Mouse (Mus musculus) stomach, embryonic 14.5 days (tissue): ENCODE measurements around the gene Ccin. TPM values are rescaled to one million over a fixed set of nuclear protein-coding genes. Genes with fewer than 3 reads are reported as not detected.

Experiments used
- ATAC-seq: fragments of 200-750 bp; cut with Nextera tagmentation; 2 replicates; pipeline ENCODE4 v1.8.0; 2017; ENCODE audit warnings: low read depth, moderate TSS enrichment; ENCODE audit not compliant: insufficient number of reproducible peaks, insufficient read depth, low FRiP score
- H3K27ac ChIP-seq: fragments of 300-500 bp; sonication (generic); 2 replicates; pipeline ENCODE4 v1.5.1; 2014; ENCODE audit warnings: mild to moderate bottlenecking, low read length, moderate library complexity, mixed read lengths
- H3K27me3 ChIP-seq: fragments of 300-500 bp; sonication (generic); 2 replicates; pipeline ENCODE4 v1.6.1; 2014; ENCODE audit warnings: low read length, control low read depth, mixed read lengths; ENCODE audit not compliant: control insufficient read depth, insufficient read depth
- H3K36me3 ChIP-seq: fragments of 300-500 bp; sonication (generic); 2 replicates; pipeline ENCODE4 v1.6.1; 2014; ENCODE audit warnings: mild to moderate bottlenecking, control low read depth, low read length, moderate library complexity, mixed read lengths; ENCODE audit not compliant: control insufficient read depth, insufficient read depth
- H3K4me1 ChIP-seq: fragments of 300-500 bp; sonication (generic); 2 replicates; pipeline ENCODE4 v1.6.1; 2014; ENCODE audit warnings: low read length, control low read depth, mixed read lengths; ENCODE audit not compliant: control insufficient read depth, insufficient read depth
- H3K4me2 ChIP-seq: fragments of 300-500 bp; sonication (generic); replicated peaks from 2 replicates; pipeline ENCODE4 v1.6.1; 2014; ENCODE audit warnings: low read depth, low read length, control low read depth
- H3K4me3 ChIP-seq: fragments of 300-500 bp; sonication (generic); 2 replicates; pipeline ENCODE4 v1.5.1; 2014; ENCODE audit warnings: low read depth, low read length, control low read depth
- H3K9ac ChIP-seq: fragments of 300-500 bp; sonication (generic); replicated peaks from 2 replicates; pipeline ENCODE4 v1.6.1; 2014; ENCODE audit warnings: low read depth, mild to moderate bottlenecking, control low read depth, low read length, moderate library complexity, mixed read lengths
- H3K9me3 ChIP-seq: fragments of 300-500 bp; sonication (generic); 2 replicates; pipeline ENCODE4 v1.6.1; 2016; ENCODE audit warnings: low read depth, low read length, control low read depth; ENCODE audit not compliant: control insufficient read depth
- WGBS: fragments of 180-500 bp; shearing (Covaris S2); extraction: QIAGEN DNeasy Blood & Tissue Kit; methylation state at CpG from one replicate; pipeline ENCODE4 v1.1.7; 2014; 5-methylcytosine and 5-hydroxymethylcytosine counted together
- polyA plus RNA-seq: library from polyadenylated mRNA; unstranded; fragments of >200 nt; fragmentation: Nextera tagmentation; extraction: Ambion mirVana; gene quantifications from 2 replicates; pipeline ENCODE4 v1.2.1, GENCODE M21; 2014

The Ccin gene
- polyA plus RNA-seq, 1 experiment from 2014 or later, result not detected

GRCm38 (mm10) chr4:43994342-43994741, 11.1 kb downstream of the Ccin start:
- H3K27me3 ChIP-seq, result no peaks in the 10 kb centered on the region
- H3K4me2 ChIP-seq, result no peak overlapping the region
- no peak overlapping the region for H3K9ac ChIP-seq
- no peaks in the 10 kb centered on the region for H3K9me3 ChIP-seq
- H3K27ac ChIP-seq, result no peak overlapping the region
- no peak for ATAC-seq
- H3K4me3 ChIP-seq, result no peak overlapping the region
- WGBS, result 43% methylated on average over 2 of the region's 2 CpGs
- no peaks in the 10 kb centered on the region for H3K4me1 ChIP-seq
- H3K36me3 ChIP-seq, result no peaks in the 10 kb centered on the region

GRCm38 (mm10) chr4:44003622-44004021, 20.3 kb downstream of the Ccin start:
- ATAC-seq, result no peak; the same call in 1 of the 2 replicates
- 54% methylated on average over 6 of the region's 6 CpGs for WGBS
- no peak overlapping the region for H3K9ac ChIP-seq
- no peaks in the 10 kb centered on the region for H3K36me3 ChIP-seq
- no peaks in the 10 kb centered on the region for H3K4me1 ChIP-seq
- H3K27ac ChIP-seq, result no peak overlapping the region
- no peak overlapping the region for H3K4me3 ChIP-seq
- H3K27me3 ChIP-seq, result no peaks in the 10 kb centered on the region
- no peak overlapping the region for H3K4me2 ChIP-seq
- H3K9me3 ChIP-seq, result no peaks in the 10 kb centered on the region

DNA sequence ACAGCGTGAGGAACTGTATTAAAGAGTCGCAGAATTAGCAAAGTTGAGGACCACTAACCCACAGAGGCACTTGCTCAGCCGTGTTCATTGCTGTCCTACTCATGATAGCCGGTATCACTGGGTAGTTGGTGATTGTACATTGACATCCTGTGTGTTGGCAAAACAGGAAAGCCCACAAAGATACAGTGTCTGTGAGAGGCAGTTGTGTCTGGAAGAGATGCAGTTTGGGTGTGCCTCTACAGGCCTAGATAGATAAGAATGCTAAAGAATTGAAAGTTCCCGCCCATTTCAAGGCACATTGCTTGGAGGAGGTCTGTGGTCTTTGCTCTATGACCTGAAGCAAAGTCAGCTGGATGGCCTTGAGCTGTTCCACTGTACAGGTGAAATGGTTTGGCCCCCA, 20.8 kb downstream of the Ccin start, which contains the start of gene Clta:
Clta (plus strand) TSS at position 327 of the 400 bp plus-strand sequence.
- Histone ChIP-seq H3K4me3 (no peak within 1 kb of the TSS), H3K4me2 (no peak within 1 kb of the TSS), H3K9ac (no peak within 1 kb of the TSS), H3K27ac (no peak within 1 kb of the TSS), H3K27me3 (no peaks in the 10 kb centered on the region), H3K36me3 (no peaks in the 10 kb centered on the region), H3K4me1 (no peaks in the 10 kb centered on the region), H3K9me3 (no peaks in the 10 kb centered on the region)
- ATAC-seq, result peak; percentile 78; the same call in 1 of the 2 replicates
- WGBS, result 81% methylated on average over 5 of the region's 5 CpGs

DNA sequence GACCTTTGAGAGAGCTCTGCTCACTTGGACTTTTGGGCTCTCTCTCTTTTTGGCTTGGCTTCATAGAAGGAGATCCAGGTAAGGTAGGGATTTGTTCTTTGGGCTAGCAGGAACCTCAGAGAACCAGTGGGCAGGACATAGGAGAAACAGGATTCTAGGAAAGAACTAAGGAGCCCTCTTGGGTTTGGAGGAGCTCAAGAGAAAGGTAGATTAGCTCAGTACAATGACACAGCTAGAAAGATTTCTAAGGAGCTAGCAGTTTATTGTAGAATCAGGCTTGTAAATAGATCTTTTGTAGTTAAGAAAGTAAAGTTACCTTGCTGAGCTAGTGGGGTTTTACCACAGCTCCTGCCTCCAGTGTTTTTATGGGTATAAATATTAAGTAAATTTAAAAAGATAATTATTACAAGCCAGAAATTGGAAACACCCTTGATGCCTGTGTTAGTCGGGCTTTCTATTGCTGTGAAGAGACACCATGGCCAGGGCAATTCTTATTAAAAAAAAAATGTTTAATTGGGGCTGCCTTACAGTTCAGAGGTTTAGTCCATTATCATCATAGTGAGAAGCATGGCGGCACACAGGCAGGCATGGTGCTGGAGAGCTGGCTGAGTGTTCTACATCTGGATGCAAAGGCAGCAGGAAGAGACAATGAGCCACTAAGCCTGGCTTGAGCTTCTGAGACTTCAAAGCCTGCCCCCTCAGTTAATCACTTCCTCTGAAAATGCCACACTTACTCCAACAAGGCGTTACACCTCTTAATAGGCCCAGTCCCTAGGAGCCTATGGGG, 21.5 kb downstream of the Ccin start:
- Histone ChIP-seq H3K36me3 (no peaks in the 10 kb centered on the region), H3K4me2 (no peak overlapping the region), H3K27ac (no peak overlapping the region), H3K9ac (no peak overlapping the region), H3K9me3 (no peaks in the 10 kb centered on the region), H3K4me3 (no peak overlapping the region), H3K27me3 (no peaks in the 10 kb centered on the region), H3K4me1 (no peaks in the 10 kb centered on the region)
- no peak for ATAC-seq
- WGBS, result 73% methylated on average over 3 of the region's 3 CpGs

GRCm38 (mm10) chr4:44010176-44010575, 26.9 kb downstream of the Ccin start:
- Histone ChIP-seq H3K27me3 (no peaks in the 10 kb centered on the region), H3K9ac (no peak overlapping the region), H3K36me3 (no peaks in the 10 kb centered on the region; the same call in 1 of the 2 replicates), H3K27ac (no peak overlapping the region), H3K4me3 (no peak overlapping the region), H3K4me2 (no peak overlapping the region), H3K9me3 (no peaks in the 10 kb centered on the region), H3K4me1 (peaks cover 17% of the 10 kb centered on the region; the same call in 1 of the 2 replicates)
- ATAC-seq, result no peak
- WGBS, result 97% methylated on average over 1 of the region's 1 CpGs

DNA sequence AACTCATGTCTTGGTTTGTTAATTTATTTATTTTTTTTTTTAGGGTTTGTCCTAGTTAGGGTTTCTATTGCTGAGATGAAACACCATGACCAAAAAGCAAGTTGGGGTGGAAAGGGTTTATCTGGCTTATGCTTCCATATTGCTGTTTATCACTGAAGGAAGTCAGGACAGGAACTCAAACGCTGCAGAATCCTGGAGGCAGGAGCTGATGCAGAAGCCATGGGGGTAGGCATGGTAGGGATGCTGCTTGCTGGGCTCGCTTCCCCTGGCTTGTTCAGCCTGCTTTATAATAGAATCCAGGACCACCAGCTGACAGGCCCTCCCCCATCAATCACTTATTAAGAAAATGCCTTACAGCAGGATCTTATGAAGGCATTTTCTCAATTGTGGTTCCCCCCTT, 27.6 kb downstream of the Ccin start:
- Histone ChIP-seq H3K4me1 (peaks cover 17% of the 10 kb centered on the region; the same call in 1 of the 2 replicates), H3K4me2 (no peak overlapping the region), H3K27ac (no peak overlapping the region), H3K4me3 (no peak overlapping the region), H3K27me3 (no peaks in the 10 kb centered on the region), H3K9me3 (no peaks in the 10 kb centered on the region), H3K36me3 (no peaks in the 10 kb centered on the region; the same call in 1 of the 2 replicates), H3K9ac (no peak overlapping the region)
- no peak for ATAC-seq
- WGBS, result 43% methylated on average over 2 of the region's 2 CpGs

DNA sequence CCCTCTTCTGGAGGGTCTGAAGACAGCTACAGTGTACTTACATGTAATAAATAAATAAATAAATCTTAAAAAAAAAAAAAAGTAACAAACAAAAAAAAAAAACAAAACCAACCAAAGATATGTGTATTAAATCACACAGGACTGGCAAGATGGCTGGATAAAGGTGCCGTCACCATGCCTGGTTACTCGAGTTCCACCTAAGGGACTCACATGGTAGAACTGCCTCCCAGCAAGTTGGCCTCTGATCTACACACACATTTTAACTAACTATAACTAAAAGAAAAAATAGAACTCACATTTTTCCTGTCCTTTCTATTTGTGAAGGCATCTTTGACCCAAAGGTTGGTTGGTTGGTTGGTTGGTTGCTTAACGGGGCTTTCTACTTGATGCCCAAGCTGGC, 28.5 kb downstream of the Ccin start:
- H3K9me3 ChIP-seq, result no peaks in the 10 kb centered on the region
- no peaks in the 10 kb centered on the region; the same call in 1 of the 2 replicates for H3K36me3 ChIP-seq
- H3K27me3 ChIP-seq, result no peaks in the 10 kb centered on the region
- H3K4me2 ChIP-seq, result peak overlapping the region; percentile 89
- no peak for ATAC-seq
- H3K9ac ChIP-seq, result no peak overlapping the region
- peak overlapping the region; percentile 97 for H3K4me3 ChIP-seq
- H3K27ac ChIP-seq, result no peak overlapping the region
- peaks cover 17% of the 10 kb centered on the region; the same call in 1 of the 2 replicates for H3K4me1 ChIP-seq
- WGBS, result 83% methylated on average over 3 of the region's 3 CpGs

GRCm38 (mm10) chr4:44012376-44013367, 29.4 kb downstream of the Ccin start:
- H3K9me3 ChIP-seq, result no peaks in the 10 kb centered on the region
- H3K36me3 ChIP-seq, result no peaks in the 10 kb centered on the region; the same call in 1 of the 2 replicates
- H3K27ac ChIP-seq, result peak overlapping the region; percentile 74
- peaks cover 17% of the 10 kb centered on the region; the same call in 1 of the 2 replicates for H3K4me1 ChIP-seq
- peak overlapping the region; percentile 93 for H3K9ac ChIP-seq
- H3K27me3 ChIP-seq, result no peaks in the 10 kb centered on the region
- peak; percentile 97 for ATAC-seq
- peak overlapping the region; percentile 89 for H3K4me2 ChIP-seq
- peak overlapping the region; percentile 97 for H3K4me3 ChIP-seq
- WGBS, result under 1% methylated on average over 77 of the region's 77 CpGs
